Comparison of ENCODE assay signal across 8 mouse cellular contexts in the genomic region with DNA sequence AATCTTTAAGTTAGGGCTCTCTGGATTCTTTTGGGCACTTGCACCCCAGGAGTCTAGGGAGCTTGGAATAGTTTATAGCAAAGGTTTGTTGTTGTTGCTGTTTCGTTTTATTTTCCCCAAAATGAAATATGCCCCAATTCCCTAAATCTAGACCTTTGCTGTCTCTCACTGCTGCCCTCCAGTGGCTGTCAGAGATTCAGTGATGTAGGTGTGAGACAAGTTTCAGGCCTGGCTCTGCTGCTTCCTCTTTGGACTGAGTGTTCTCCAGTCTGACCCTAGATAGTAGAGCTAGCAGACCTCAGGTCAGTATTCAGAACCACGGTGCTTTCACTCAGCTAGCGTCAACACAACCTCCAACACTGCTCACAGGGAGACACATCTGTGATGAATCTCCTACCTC.
DNase-seq lines count a peak whose midpoint lies in the region; ATAC-seq and TF ChIP-seq lines count a peak whose summit lies in the region.

No protein-coding gene starts in this region.

- no peak overlapping the region for H3K4me3 ChIP-seq in lung, postnatal 0 days (ENCODE audit: low read depth, low read length)

- H3K36me3 ChIP-seq in lung, postnatal 0 days (ENCODE audit: insufficient read depth, low read length): no peaks in the 10 kb centered on the region

- TF ChIP-seq CTCF in lung, postnatal 0 days (IDR thresholded peaks at IDR 0.05): peak; percentile 79

- H3K9me3 ChIP-seq in lung, postnatal 0 days (ENCODE audit: low read length): no peaks in the 10 kb centered on the region

- H3K4me2 ChIP-seq in lung, postnatal 0 days (replicated peaks; ENCODE audit: low read depth, low read length): no peak overlapping the region

- ATAC-seq in common myeloid progenitor, adult 5-6 weeks (replicated peaks; ENCODE audit: low read depth, poor library complexity, severe bottlenecking): peak; percentile 100
- no peak for ATAC-seq in lung, postnatal 0 days

- H3K9ac ChIP-seq in lung, postnatal 0 days (replicated peaks; ENCODE audit: low read depth): no peak overlapping the region

- H3K4me1 ChIP-seq in lung, postnatal 0 days (ENCODE audit: insufficient read depth, low read depth, low read length): no peaks in the 10 kb centered on the region

- no peak overlapping the region for H3K27ac ChIP-seq in lung, postnatal 0 days (ENCODE audit: low read length)

- no peak for TF ChIP-seq EP300 in lung, postnatal 0 days (IDR thresholded peaks at IDR 0.05)

- no peaks in the 10 kb centered on the region for H3K27me3 ChIP-seq in lung, postnatal 0 days (replicated peaks; ENCODE audit: insufficient read depth, low read length)

- peak; percentile 55 to 83 for DNase-seq in adrenal gland, adult (ENCODE audit: inconsistent age in 2 of 2, low spot score in 1 of 2)
- DNase-seq in adrenal gland, postnatal 4 days (ENCODE audit: low spot score in 2 of 2): no peak
- peak; percentile 4 for DNase-seq in ovary, adult 18-20 months (ENCODE audit: low spot score)
- DNase-seq in ovary, postnatal 10 days (ENCODE audit: low spot score): no peak
- peak; percentile 48 for DNase-seq in kidney, adult 9 months
- DNase-seq in lung, postnatal 0 days (ENCODE audit: low spot score): peak; percentile 27
- DNase-seq in testis, postnatal 14 days (ENCODE audit: low spot score): peak; percentile 11

- WGBS in lung, postnatal 0 days: 45% methylated on average over 3 of the region's 3 CpGs

Comparison
In these comparisons a context has a peak if more than half of its experiments do, and no peak if none do; other contexts are left out.
1. DNase-seq: peak in adrenal gland, adult (2 of 2), ovary, adult 18-20 months (single experiment), kidney, adult 9 months (single experiment), lung, postnatal 0 days (single experiment) and testis, postnatal 14 days (single experiment); none in adrenal gland, postnatal 4 days (0 of 2) and ovary, postnatal 10 days (single experiment).